Mouse (Mus musculus): Measurements from ENCODE around the gene Pdzd2.

DNA sequence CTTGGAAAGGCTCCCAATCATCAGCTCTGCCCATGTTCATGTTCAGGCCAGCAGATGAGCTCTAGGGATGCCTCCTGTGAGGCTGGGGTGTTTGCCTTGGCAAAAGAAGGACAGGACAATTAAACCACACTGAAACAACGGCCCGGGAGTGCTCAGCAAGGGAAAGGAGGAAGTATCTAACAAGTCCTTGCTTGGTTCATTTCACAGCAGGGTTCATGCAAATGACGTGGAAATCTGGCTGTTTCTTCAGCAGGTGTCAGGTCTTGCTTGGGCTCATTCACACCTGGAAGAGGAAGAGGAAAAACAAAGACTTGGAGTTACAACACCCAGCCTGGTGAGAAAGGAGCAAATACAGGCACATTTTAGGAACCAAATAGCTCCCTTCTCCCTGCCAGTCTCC lies 147.1 kb downstream of the Pdzd2 start:
- no peak for TF ChIP-seq POLR2A (IDR thresholded peaks at IDR 0.05; ENCODE audit: control insufficient read depth, low read depth, low read length)
- TF ChIP-seq CTCF (IDR thresholded peaks at IDR 0.05; ENCODE audit: control insufficient read depth, insufficient read depth, insufficient replicate concordance, low read depth, low read length), result no peak

Measured in testis, adult 2 months (tissue).